Mouse (Mus musculus) embryonic facial prominence, embryonic 13.5 days (tissue): ENCODE measurements around the gene Mapkapk5. TPM values are rescaled to one million over a fixed set of nuclear protein-coding genes. Genes with fewer than 3 reads are reported as not detected.
A peak's percentile ranks its signal among the peaks of the same experiment; 100 is the strongest.

ENCODE experiments used
- ATAC-seq: fragments of 200-750 bp; cut with Nextera tagmentation; 2 replicates; pipeline ENCODE4 v1.8.0; 2017; ENCODE audit warnings: low read depth; ENCODE audit not compliant: insufficient number of reproducible peaks, insufficient read depth, low FRiP score, low TSS enrichment
- H3K27ac ChIP-seq: fragments of 300-500 bp; sonication (generic); 2 replicates; pipeline ENCODE4 v1.5.1; 2015; ENCODE audit warnings: moderate library complexity, mild to moderate bottlenecking, inconsistent platforms
- H3K27me3 ChIP-seq: fragments of 300-500 bp; sonication (generic); 2 replicates; pipeline ENCODE4 v1.6.1; 2015; ENCODE audit warnings: mild to moderate bottlenecking, inconsistent platforms
- H3K36me3 ChIP-seq: fragments of 300-500 bp; sonication (generic); 2 replicates; pipeline ENCODE4 v1.6.1; 2015; ENCODE audit warnings: mild to moderate bottlenecking, inconsistent platforms
- H3K4me1 ChIP-seq: fragments of 300-500 bp; sonication (generic); 2 replicates; pipeline ENCODE4 v1.6.1; 2015; ENCODE audit warnings: inconsistent platforms
- H3K4me2 ChIP-seq: fragments of 300-500 bp; sonication (generic); 2 replicates; pipeline ENCODE4 v1.6.1; 2015; ENCODE audit warnings: moderate library complexity, mild to moderate bottlenecking, inconsistent platforms
- H3K4me3 ChIP-seq: fragments of 300-500 bp; sonication (generic); 2 replicates; pipeline ENCODE4 v1.5.1; 2015; ENCODE audit warnings: mild to moderate bottlenecking, inconsistent platforms
- H3K9ac ChIP-seq: fragments of 300-500 bp; sonication (generic); 2 replicates; pipeline ENCODE4 v1.6.1; 2015; ENCODE audit warnings: mild to moderate bottlenecking, inconsistent platforms
- H3K9me3 ChIP-seq: fragments of 300-500 bp; sonication (generic); 2 replicates; pipeline ENCODE4 v1.6.1; 2016; ENCODE audit warnings: inconsistent platforms
- WGBS: fragments of 180-500 bp; shearing (Covaris S2); methylation state at CpG from one replicate; pipeline ENCODE4 v1.1.7; 2015; ENCODE audit warnings: mixed read lengths; 5-methylcytosine and 5-hydroxymethylcytosine counted together
- polyA plus RNA-seq: library from polyadenylated mRNA; unstranded; fragments of >200 nt; fragmentation: Nextera tagmentation; extraction: Ambion mirVana; gene quantifications from 2 replicates; pipeline ENCODE4 v1.2.1, GENCODE M21; 2015

Mapkapk5 gene
- polyA plus RNA-seq, 1 experiment from 2014 or later: 55.2 TPM

DNA sequence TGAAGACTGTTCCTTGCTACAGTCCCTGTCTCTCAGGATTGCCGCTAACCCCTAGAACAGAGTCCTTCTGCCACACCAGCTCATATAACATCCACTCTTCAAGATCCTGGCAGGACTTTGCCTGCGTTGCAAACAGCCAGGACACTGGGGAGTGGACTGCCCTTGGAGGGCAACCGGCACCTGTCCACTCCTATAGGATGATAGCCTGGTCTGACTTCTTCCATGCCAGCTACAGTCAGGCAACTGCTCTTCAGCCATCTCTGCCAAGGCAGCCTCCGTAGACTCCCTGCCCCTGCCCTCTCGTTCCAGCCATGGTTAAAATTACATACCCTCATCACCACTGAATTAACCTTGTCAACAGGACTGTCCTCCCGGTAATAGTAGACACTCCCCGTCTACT is 3.5 kb upstream of the Mapkapk5 start:
- H3K4me2 ChIP-seq: no peak overlapping the region
- H3K27ac ChIP-seq: no peak overlapping the region
- WGBS: 88% methylated on average over 7 of the region's 7 CpGs
- ATAC-seq: no peak
- no peaks in the 10 kb centered on the region for H3K9me3 ChIP-seq
- no peaks in the 10 kb centered on the region for H3K36me3 ChIP-seq
- no peak overlapping the region for H3K9ac ChIP-seq
- no peak overlapping the region for H3K4me3 ChIP-seq
- no peaks in the 10 kb centered on the region for H3K27me3 ChIP-seq
- peaks cover 12% of the 10 kb centered on the region for H3K4me1 ChIP-seq

- Histone ChIP-seq H3K4me3 (no peak overlapping the region), H3K9ac (no peak overlapping the region), H3K27me3 (no peaks in the 10 kb centered on the region), H3K4me2 (no peak overlapping the region), H3K36me3 (no peaks in the 10 kb centered on the region), H3K4me1 (peaks cover 17% of the 10 kb centered on the region), H3K9me3 (no peaks in the 10 kb centered on the region), H3K27ac (no peak overlapping the region)
- 96% methylated on average over 3 of the region's 3 CpGs for WGBS
- no peak for ATAC-seq
Measured at GRCm38 (mm10) chr5:121547084-121547483, 1.4 kb upstream of the Mapkapk5 start.

DNA sequence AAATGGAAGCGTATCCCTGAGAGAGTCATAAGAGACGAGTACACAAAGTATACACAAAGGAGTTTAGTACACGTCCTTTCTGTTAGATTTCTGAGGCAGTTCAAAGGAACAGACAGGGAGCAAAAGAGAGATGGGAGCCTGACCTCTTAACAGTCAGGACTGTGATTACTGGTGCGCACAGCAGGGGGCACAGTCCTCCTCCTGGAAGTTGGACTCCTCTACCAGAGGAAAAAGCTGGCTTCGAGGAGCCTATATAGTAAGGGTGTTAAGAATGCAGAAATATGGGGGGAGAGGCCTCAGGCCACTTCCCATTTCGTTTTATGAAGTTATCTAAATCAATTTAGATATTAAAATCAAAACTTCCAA is 808 bp upstream of the Mapkapk5 start:
- ATAC-seq: 0 out of 2 replicates have a peak, but pooled peaks have one; percentile 12
- H3K9ac ChIP-seq: peak overlapping the region; percentile 99
- peak overlapping the region; percentile 91 for H3K4me2 ChIP-seq
- no peaks in the 10 kb centered on the region for H3K27me3 ChIP-seq
- peaks cover 17% of the 10 kb centered on the region for H3K4me1 ChIP-seq
- H3K36me3 ChIP-seq: no peaks in the 10 kb centered on the region
- peak overlapping the region; percentile 100 for H3K4me3 ChIP-seq
- WGBS: 32% methylated on average over 6 of the region's 6 CpGs
- no peaks in the 10 kb centered on the region for H3K9me3 ChIP-seq
- H3K27ac ChIP-seq: peak overlapping the region; percentile 96

DNA sequence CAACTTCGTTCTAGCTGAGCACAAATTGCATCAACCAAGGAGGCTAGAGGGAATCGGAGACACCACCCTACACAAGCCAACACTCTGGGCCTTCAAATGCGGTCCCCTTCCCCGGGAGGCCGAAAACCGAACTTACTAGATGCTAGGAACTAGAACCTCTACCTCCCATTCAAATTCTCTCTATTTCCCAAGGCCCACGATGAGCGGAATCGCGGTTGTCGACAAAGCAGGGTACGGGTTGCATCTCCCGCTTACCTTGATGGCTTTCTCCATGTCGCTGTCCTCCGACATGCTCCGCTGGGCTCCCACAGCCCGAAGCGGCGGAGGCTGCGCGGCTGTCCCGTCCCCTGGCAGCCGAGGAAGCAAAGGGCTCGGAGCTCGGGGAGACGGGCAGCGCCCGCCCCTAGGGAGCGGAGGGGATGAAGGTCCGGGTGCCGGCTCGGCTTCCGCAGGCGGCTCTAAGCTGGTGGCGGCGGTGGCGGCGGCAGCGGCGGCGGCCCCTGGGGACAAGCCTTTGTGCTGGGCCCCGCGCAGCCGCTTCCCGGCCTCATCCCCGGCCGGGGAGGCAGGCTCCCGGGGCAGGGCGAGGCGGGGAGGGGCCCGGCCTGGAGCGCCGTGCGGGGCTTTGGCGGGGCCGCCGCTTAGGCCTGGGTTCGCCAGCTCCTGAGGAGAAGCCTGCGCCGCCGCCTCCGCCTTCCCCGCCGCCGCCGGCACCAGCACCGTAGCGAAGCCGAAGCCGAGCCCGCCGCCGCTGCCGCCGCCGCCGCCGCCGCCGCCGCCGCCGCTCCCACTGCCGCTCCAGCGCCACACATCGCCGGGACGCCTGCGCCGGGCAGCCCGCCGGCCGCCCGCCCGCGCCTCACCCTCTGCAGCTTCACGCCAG is 554 bp downstream of the Mapkapk5 start, which contains the start of the genes Adam1a and Gm42878:
Adam1a (minus strand) TSS at position 573 of the 883 bp plus-strand sequence.
Gm42878 (minus strand) TSS at position 573 of the 883 bp plus-strand sequence.
- no peak; the same call in none of the 2 replicates for ATAC-seq
- H3K4me2 ChIP-seq: peak within 1 kb of the TSS; percentile 91
- H3K36me3 ChIP-seq: no peaks in the 10 kb centered on the region
- peaks cover 17% of the 10 kb centered on the region for H3K4me1 ChIP-seq
- no peaks in the 10 kb centered on the region for H3K27me3 ChIP-seq
- peak within 1 kb of the TSS; percentile 96 for H3K27ac ChIP-seq
- peak within 1 kb of the TSS; percentile 99 for H3K9ac ChIP-seq
- peak within 1 kb of the TSS; percentile 100 for H3K4me3 ChIP-seq
- WGBS: under 1% methylated on average over 66 of the region's 97 CpGs
- no peaks in the 10 kb centered on the region for H3K9me3 ChIP-seq

DNA sequence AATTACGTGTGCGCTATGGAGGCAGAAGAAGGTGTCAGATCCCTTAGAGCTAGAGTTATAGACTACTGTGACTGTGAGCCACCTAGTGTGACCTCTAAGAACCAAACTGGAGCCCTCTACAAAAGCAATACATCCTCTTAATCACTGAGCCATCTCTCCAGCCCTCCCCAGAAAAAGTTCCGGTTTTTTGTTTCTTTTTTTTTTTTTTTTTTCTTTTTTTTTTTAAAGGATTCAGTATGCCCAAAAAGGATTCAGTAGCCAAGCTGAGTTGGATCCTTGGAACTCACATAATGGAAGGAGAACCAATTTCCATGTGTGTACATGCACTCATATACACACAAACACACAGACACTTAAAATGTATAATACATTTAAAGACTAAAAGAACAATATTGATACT is 2.3 kb downstream of the Mapkapk5 start:
- no peaks in the 10 kb centered on the region for H3K9me3 ChIP-seq
- H3K36me3 ChIP-seq: no peaks in the 10 kb centered on the region; the same call in 1 of the 2 replicates
- 82% methylated on average over 3 of the region's 3 CpGs for WGBS
- peaks cover 17% of the 10 kb centered on the region for H3K4me1 ChIP-seq
- no peaks in the 10 kb centered on the region for H3K27me3 ChIP-seq
- no peak overlapping the region for H3K27ac ChIP-seq
- H3K4me2 ChIP-seq: peak overlapping the region; percentile 91; the same call in 1 of the 2 replicates
- H3K4me3 ChIP-seq: no peak overlapping the region
- no peak for ATAC-seq
- H3K9ac ChIP-seq: no peak overlapping the region

DNA sequence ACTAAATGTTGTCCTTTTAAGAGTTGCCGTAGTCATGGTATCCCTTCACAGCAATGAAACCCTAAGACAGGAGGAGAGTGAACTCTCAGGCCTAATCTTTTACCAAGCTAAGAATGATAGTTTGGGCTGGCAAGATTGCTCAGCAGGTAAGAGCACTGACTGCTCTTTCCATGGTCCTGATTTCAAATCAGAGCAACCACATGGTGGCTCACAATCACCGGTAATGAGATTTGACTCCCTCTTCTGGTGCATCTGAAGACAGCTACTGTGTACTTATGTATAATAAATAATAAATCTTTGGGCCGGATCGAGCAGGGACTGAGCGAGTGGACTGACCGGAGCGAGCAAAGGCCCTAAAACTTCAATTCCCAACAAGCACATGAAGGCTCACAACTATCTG is 4.5 kb downstream of the Mapkapk5 start:
- peaks cover 11% of the 10 kb centered on the region for H3K4me1 ChIP-seq
- no peak overlapping the region for H3K9ac ChIP-seq
- H3K4me2 ChIP-seq: no peak overlapping the region
- H3K9me3 ChIP-seq: no peaks in the 10 kb centered on the region
- H3K4me3 ChIP-seq: no peak overlapping the region
- H3K36me3 ChIP-seq: peaks cover 20% of the 10 kb centered on the region
- WGBS: 89% methylated on average over 7 of the region's 7 CpGs
- no peak overlapping the region for H3K27ac ChIP-seq
- H3K27me3 ChIP-seq: no peaks in the 10 kb centered on the region
- no peak for ATAC-seq

GRCm38 (mm10) chr5:121540066-121540465 is 5.6 kb downstream of the Mapkapk5 start:
- H3K4me3 ChIP-seq: no peak overlapping the region
- ATAC-seq: no peak
- peaks cover 32% of the 10 kb centered on the region for H3K36me3 ChIP-seq
- H3K4me2 ChIP-seq: no peak overlapping the region
- H3K9me3 ChIP-seq: no peaks in the 10 kb centered on the region
- 95% methylated on average over 5 of the region's 5 CpGs for WGBS
- H3K9ac ChIP-seq: no peak overlapping the region
- no peaks in the 10 kb centered on the region for H3K27me3 ChIP-seq
- no peak overlapping the region for H3K27ac ChIP-seq
- peaks cover 11% of the 10 kb centered on the region for H3K4me1 ChIP-seq

DNA sequence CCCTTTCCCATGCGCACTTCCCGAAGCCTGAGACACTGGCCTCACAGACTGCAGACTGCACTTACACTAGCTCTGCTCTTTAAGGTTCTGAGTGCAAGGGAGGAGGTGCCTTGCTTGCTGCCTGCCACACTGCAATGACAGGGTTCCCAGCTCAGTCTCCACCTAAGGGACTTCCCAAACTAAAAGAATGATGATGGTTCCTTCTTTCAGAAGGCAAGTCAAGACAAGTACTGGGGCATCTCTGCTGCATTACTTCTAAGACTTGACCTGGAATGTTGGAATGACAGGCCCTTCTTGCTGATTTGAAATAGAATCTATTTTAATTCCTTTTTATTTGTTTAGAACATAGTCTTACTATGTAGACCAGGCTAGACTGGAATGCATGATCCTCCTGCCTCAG is 8.1 kb downstream of the Mapkapk5 start:
- Histone ChIP-seq H3K27ac (no peak overlapping the region), H3K9me3 (no peaks in the 10 kb centered on the region), H3K4me3 (no peak overlapping the region), H3K4me2 (no peak overlapping the region), H3K4me1 (no peaks in the 10 kb centered on the region), H3K27me3 (no peaks in the 10 kb centered on the region), H3K9ac (no peak overlapping the region), H3K36me3 (peaks cover 54% of the 10 kb centered on the region)
- ATAC-seq: no peak
- WGBS: 91% methylated on average over 2 of the region's 2 CpGs

GRCm38 (mm10) chr5:121536921-121537555 is 8.7 kb downstream of the Mapkapk5 start:
- Histone ChIP-seq H3K4me1 (no peaks in the 10 kb centered on the region), H3K9ac (no peak overlapping the region), H3K27ac (no peak overlapping the region), H3K9me3 (no peaks in the 10 kb centered on the region), H3K4me2 (no peak overlapping the region), H3K36me3 (peaks cover 60% of the 10 kb centered on the region), H3K4me3 (no peak overlapping the region), H3K27me3 (no peaks in the 10 kb centered on the region)
- ATAC-seq: no peak
- 84% methylated on average over 7 of the region's 7 CpGs for WGBS

GRCm38 (mm10) chr5:121535116-121535515 is 10.6 kb downstream of the Mapkapk5 start:
- no peaks in the 10 kb centered on the region for H3K4me1 ChIP-seq
- no peak overlapping the region for H3K9ac ChIP-seq
- 85% methylated on average over 3 of the region's 3 CpGs for WGBS
- no peaks in the 10 kb centered on the region for H3K27me3 ChIP-seq
- H3K4me3 ChIP-seq: no peak overlapping the region
- H3K4me2 ChIP-seq: no peak overlapping the region
- no peaks in the 10 kb centered on the region for H3K9me3 ChIP-seq
- no peak for ATAC-seq
- no peak overlapping the region for H3K27ac ChIP-seq
- peaks cover 76% of the 10 kb centered on the region for H3K36me3 ChIP-seq

DNA sequence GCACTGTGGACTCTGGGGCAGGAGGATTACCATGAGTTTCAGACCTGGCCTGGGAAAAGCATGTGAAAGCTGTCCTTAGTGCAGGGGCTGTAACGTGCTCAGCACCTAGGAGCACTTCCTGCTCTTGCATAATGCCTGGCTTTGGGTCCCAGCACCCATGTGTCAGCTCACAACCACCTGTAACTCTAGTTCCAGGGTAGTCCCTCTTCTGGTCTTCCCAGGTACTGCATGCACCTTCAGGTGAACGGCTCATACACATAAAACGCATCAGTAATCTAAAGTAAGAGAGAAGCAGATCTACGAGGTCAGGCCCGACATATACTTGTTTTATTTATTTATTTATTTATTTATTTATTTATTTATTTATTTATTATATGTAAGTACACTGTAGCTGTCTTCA is 11.2 kb downstream of the Mapkapk5 start:
- WGBS: 97% methylated on average over 5 of the region's 5 CpGs
- no peak for ATAC-seq
- peaks cover 81% of the 10 kb centered on the region for H3K36me3 ChIP-seq
- H3K9ac ChIP-seq: no peak overlapping the region
- H3K9me3 ChIP-seq: no peaks in the 10 kb centered on the region
- no peak overlapping the region for H3K4me3 ChIP-seq
- no peaks in the 10 kb centered on the region for H3K4me1 ChIP-seq
- no peaks in the 10 kb centered on the region for H3K27me3 ChIP-seq
- H3K27ac ChIP-seq: no peak overlapping the region
- H3K4me2 ChIP-seq: no peak overlapping the region

DNA sequence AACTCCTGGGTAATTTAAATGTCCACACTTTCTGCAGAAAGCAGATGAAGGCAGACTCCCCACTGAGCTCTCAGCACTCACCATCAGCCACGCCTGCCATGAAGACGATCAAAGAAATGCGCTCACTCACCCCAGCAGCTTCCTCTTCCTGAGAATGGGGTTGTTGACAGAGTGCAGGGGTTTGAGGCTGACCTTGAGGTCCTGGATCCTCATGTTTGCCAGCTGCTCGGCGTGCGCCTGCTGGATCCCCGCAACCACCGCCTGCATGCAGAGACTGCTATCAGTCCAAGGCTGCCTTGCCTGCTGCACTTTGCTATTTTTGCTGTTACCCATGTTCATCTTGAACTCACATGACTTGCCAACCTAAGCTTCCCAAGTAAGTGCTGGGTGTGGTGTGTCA is 18.7 kb downstream of the Mapkapk5 start:
- Histone ChIP-seq H3K4me2 (no peak overlapping the region), H3K4me3 (no peak overlapping the region), H3K4me1 (no peaks in the 10 kb centered on the region), H3K9me3 (no peaks in the 10 kb centered on the region), H3K9ac (no peak overlapping the region), H3K27me3 (no peaks in the 10 kb centered on the region), H3K36me3 (peaks cover 82% of the 10 kb centered on the region), H3K27ac (no peak overlapping the region)
- no peak for ATAC-seq
- WGBS: 91% methylated on average over 8 of the region's 8 CpGs
